Mouse (Mus musculus) embryonic facial prominence, embryonic 11.5 days (tissue): Measurements from ENCODE around the gene Catsperb. TPM values are rescaled to one million over a fixed set of nuclear protein-coding genes. Genes with fewer than 3 reads are reported as not detected.

Source experiments
- ATAC-seq: fragments of 200-750 bp; cut with Nextera tagmentation; replicated peaks from 2 replicates; pipeline ENCODE4 v1.8.0; 2017; ENCODE audit warnings: low read depth; ENCODE audit not compliant: insufficient number of reproducible peaks, low FRiP score, low TSS enrichment
- DNase-seq: peaks from one replicate; pipeline ENCODE4 v3.0.0-alpha.2; 2015; ENCODE audit warnings: low spot score
- H3K27ac ChIP-seq: fragments of 300-500 bp; sonication (generic); replicated peaks from 2 replicates; pipeline ENCODE4 v1.5.1; 2014; ENCODE audit warnings: mild to moderate bottlenecking, low read depth, low read length, control low read depth
- H3K27me3 ChIP-seq: fragments of 300-500 bp; sonication (generic); 2 replicates; pipeline ENCODE4 v1.6.1; 2014; ENCODE audit warnings: mild to moderate bottlenecking, low read length, moderate library complexity, mixed read lengths; ENCODE audit not compliant: control insufficient read depth, insufficient read depth
- H3K36me3 ChIP-seq: fragments of 300-500 bp; sonication (generic); replicated peaks from 2 replicates; pipeline ENCODE4 v1.6.1; 2014; ENCODE audit warnings: low read depth, mild to moderate bottlenecking, low read length, moderate library complexity, mixed read lengths; ENCODE audit not compliant: control insufficient read depth, insufficient read depth
- H3K4me1 ChIP-seq: fragments of 300-500 bp; sonication (generic); 2 replicates; pipeline ENCODE4 v1.6.1; 2014; ENCODE audit warnings: low read length, mixed read lengths; ENCODE audit not compliant: control insufficient read depth, insufficient read depth
- H3K4me2 ChIP-seq: fragments of 300-500 bp; sonication (generic); 2 replicates; pipeline ENCODE4 v1.6.1; 2014; ENCODE audit warnings: low read depth, mild to moderate bottlenecking, control low read depth, low read length, moderate library complexity
- H3K4me3 ChIP-seq: fragments of 300-500 bp; sonication (generic); 2 replicates; pipeline ENCODE4 v1.5.1; 2014; ENCODE audit warnings: low read depth, low read length, control low read depth
- H3K9ac ChIP-seq: fragments of 300-500 bp; sonication (generic); replicated peaks from 2 replicates; pipeline ENCODE4 v1.6.1; 2014; ENCODE audit warnings: mild to moderate bottlenecking, control low read depth, low read length
- H3K9me3 ChIP-seq: fragments of 300-500 bp; sonication (generic); replicated peaks from 2 replicates; pipeline ENCODE4 v1.6.1; 2016; ENCODE audit warnings: mild to moderate bottlenecking, low read length, inconsistent platforms, mixed read lengths; ENCODE audit not compliant: control insufficient read depth
- WGBS: fragments of 180-500 bp; shearing (Covaris S2); extraction: QIAGEN DNeasy Blood & Tissue Kit; methylation state at CpG from one replicate; pipeline ENCODE4 v1.1.7; 2014; 5-methylcytosine and 5-hydroxymethylcytosine counted together
- microRNA-seq: library from miRNA; unstranded; fragments of <30 nt; microRNA quantifications from one replicate; pipeline ENCODE4, GENCODE M21; 2016; ENCODE audit warnings: borderline number of aligned reads
- polyA plus RNA-seq: library from polyadenylated mRNA; unstranded; fragments of >200 nt; fragmentation: Nextera tagmentation; extraction: Ambion mirVana; gene quantifications from 2 replicates; pipeline ENCODE4 v1.2.1, GENCODE M21; 2014

Gene Catsperb
- polyA plus RNA-seq, 1 experiment from 2014 or later = not detected

DNA sequence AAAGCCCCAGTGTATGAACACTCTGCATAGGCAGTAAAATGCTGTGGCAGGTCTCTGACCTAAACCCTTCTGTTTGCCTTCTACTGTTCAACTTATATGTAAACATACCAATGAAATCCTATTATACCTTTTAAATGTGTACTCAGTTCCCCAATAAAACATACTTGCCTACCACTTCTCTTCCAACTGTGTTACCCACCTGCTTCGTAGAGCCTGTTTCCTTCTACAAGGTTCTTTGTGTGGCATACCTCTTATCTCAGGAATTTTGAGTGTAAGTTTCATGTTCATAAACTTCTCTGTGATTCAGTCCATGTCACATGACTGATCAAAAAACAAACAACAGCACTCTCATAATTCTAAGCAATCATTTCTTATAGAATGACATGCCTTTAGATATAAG lies 228.7 kb downstream of the Catsperb start:
- Histone ChIP-seq H3K9me3 (no peaks in the 10 kb centered on the region), H3K4me2 (no peak overlapping the region), H3K36me3 (no peaks in the 10 kb centered on the region), H3K4me3 (no peak overlapping the region), H3K4me1 (no peaks in the 10 kb centered on the region), H3K27ac (no peak overlapping the region), H3K27me3 (no peaks in the 10 kb centered on the region), H3K9ac (no peak overlapping the region)
- no peak for ATAC-seq
- no peak for DNase-seq
- WGBS = 93% methylated on average over 1 of the region's 1 CpGs

DNA sequence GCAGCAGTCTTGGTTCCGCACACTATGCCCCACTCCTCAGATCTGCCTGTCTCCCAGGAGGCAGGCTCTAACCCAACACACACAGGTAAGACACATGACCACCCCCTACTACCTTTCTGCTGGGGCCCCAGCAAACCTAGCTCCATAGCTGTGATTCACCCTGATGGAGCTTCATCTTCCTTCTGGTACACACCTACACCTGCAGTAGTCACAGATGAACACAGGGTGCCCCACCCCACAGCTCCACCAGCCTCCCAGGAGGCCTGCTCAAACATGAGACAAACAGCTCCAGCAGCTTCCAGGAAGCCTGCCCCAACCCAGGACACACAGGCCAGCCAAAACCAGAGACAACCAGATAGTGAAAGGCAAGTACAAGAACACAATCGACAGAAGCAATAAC lies 263.0 kb downstream of the Catsperb start:
- ATAC-seq (no peak), DNase-seq (no peak)
- 90% methylated on average over 2 of the region's 2 CpGs for WGBS
- no peaks in the 10 kb centered on the region for H3K27me3 ChIP-seq
- H3K4me2 ChIP-seq = no peak overlapping the region
- H3K4me3 ChIP-seq = no peak overlapping the region
- H3K9me3 ChIP-seq = no peaks in the 10 kb centered on the region
- H3K36me3 ChIP-seq = no peaks in the 10 kb centered on the region
- no peaks in the 10 kb centered on the region for H3K4me1 ChIP-seq
- no peak overlapping the region for H3K27ac ChIP-seq
- no peak overlapping the region for H3K9ac ChIP-seq

Small RNAs within 50 kb of the gene (microRNA-seq; reads per million reads assigned to microRNA genes)
- not detected for gene Gm24542
